Mouse (Mus musculus) mouse embryonic stem cell (cell line): Measurements from ENCODE around the gene Zfp282.
"Not testable (repeated sequence)": the region's sequence is repeated elsewhere in the genome, so short reads cannot be mapped to it uniquely, and the experiment has no call there.

Experiments
- in situ Hi-C, 2 experiments: fragments of 300-500 bp; cut with MboI; formaldehyde crosslinking; loops; 1 replicate in 1 of 2; 3 replicates in 1 of 2; pipeline ENCODE4 v1.14.3; 2019 to 2020; ENCODE audit warnings: low sequenced_read_pairs in 2 of 2, low pct_unique_long_range_greater_than_20kb in 1 of 2, mixed read lengths in 1 of 2; ENCODE audit not compliant: unreplicated experiment in 1 of 2

The Zfp282 gene

DNA sequence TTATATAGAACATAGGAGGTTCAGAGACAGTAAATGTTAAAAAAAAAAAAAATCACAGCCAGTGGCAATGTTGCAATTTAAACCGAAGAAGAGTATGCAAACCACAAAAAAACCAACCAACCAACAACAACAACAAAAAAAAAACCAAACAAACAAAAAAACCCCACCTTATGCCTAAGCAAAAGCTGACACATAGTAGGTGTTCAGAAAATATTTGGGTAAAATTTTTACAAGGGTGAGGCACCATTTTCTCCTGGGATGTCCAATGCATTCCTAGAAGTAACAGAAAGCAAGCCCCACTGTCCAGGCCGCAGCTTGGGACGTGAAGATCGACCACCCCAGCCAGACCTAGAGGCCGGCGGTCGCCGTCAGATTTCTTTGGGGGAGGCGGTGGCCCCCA lies at the start of gene Zfp282:
TSS of gene Zfp282 (plus strand) at position 147 of the 400 bp plus-strand sequence.
- in situ Hi-C loops = no loop called here

DNA sequence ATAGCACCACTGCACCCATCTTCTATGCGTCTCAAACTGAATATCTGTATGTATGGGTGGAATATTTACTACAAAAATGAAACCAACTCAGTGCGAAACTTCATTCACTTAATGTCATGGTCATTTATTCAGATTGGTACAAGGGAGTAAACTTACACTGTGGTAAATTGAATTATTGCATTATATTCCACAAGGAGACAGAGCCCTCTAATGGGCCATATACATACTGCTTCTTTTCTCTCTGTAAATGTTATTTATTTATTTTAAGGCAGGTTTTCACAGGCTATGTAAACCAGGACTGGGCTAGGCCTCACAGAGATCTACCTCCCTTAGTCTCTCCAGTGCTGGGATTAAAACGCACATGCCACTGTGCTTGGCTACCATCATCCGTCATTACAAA lies 49.5 kb upstream of the Zfp282 start:
- in situ Hi-C loops = no loop called here

DNA sequence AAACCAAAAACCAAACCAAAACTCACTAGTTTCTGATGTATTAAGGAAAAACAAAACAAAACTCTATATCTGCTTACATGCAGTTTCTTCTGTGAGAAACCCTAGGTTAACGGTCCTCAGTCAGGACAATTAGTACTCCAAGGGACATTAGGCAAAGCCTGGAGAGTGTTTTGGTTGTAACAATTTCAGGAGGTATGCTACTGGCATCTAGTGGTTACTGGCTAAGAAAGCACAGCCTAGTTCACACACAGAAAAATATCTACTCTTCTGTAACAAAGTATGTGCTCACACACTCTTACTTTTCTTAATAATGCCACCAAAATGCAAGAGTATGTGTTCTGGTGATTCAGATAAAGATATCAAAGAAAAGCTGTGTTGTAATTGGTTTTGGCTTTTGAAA lies 48.1 kb upstream of the Zfp282 start:
- in situ Hi-C loops = no loop called here

DNA sequence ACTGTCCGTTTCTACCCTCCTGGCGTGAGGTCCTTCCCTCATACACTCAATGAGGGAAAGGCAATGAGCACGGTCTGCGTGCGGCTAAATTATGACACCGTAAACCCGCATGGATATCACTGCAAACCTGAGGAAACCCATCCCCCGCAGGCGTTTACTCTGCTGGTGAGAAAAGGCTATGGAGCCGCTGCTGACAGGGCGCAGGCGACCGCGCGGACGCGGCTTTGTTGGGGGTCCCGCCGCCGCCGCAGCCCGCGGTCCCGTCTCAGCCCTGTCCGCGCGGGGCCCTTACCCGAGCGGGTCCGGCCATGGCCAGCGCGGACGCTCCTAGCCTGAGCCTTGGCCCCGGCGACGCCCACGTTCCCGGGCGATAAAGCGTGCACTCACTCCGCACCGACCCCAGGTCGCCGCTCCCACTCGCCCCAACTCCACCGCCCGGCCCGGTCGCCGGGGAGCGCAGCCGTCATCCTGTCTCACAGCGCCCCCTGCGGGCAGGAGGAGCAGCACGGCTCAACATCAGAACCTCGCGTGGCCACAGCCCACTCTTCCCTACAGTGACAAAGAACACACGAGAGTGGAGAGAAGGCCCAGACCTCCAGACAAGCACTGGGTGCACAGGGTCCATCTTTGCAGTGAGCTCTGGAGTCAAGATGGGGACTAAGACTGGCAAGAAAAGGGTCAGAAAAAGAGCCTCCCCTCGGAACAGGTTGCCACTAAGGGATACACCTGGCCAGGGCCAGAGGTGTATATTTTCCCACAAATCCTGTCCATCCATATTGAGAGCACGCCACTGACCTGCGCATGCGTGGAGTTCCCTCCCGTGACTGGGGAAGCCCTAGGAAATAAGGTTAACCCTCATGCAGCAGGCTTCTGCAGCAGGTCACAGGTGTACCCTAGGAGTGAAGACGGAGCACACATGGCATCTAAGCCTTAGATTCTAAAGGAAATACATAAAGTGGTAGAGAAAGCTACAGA lies 46.6 kb upstream of the Zfp282 start, which contains the start of gene Zfp786:
TSS of gene Zfp786 (minus strand) at position 764 of the 975 bp plus-strand sequence.
- in situ Hi-C loops = no loop called here

DNA sequence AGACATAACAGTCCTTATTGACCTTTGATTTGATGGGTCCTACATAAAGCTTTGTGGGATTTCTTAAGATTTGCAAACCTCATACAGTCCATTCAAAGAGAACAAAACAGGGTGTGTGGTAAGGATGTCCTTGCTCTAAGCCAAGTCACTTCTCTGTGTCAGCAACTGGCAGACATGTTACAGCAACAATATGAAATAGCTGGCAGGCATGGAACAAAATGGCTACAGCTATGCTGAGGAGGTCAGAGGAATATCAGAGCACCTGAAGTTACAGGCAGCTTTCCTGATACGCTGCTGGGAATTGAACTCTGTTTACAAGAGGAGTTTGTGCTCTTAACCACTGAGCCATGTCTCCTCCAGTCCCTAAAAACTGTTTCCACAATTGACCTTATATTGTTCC lies 44.8 kb upstream of the Zfp282 start:
- in situ Hi-C loops = no loop called here

DNA sequence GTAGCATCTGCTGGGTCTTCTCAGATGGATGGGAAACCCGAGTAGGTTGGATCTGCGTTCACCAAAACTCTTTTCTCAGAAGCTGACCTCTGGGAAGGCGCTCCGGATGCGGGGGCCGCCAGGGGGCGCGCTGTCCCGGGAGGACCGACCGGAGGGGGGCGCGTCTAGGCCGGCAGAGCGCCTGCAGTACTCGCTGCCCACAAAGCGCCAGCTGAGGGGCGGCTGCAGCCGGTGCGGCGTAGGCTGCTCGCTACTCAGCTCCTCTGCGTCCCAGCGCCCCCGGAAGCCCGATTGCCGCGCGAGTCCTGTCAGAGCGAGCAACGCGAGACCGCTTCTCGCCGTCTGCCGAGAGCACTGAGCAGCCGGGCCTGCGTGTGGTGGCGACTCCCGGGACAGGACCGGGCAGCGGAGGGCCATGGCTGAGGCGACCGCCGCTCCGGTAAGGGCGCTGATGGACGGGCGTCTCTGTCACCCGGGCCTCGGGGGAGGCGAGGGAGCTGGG lies 41.5 kb upstream of the Zfp282 start, which contains the start of gene Zfp398:
TSS of gene Zfp398 (plus strand) at position 180 of the 502 bp plus-strand sequence.
- in situ Hi-C loops = no loop called here

DNA sequence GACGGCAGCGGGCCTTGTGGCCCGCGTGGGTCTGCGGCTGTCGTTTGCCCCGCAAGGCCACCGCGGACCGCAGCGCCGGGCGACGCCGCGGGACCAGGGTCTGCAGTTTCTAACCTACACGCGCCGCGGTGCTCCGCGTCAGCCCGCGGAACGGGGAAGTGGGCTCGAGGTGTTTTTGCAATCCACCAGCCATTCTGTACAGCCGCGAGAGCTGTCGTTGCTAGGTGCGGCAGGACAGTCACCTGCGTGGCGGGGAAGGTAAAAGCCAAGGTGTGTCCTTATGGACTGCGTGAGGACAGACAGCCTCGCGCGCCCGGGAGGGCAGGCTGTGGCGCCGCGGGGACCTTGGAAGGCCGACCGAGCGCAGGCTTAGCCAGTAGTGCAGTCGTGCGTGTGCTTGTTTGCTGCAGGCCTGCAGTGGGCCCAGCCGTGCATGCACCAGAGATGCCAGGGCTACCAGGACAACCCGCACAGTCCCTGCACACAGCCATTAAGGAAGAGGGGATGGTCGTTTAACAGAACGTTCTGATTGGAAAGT lies 41.0 kb upstream of the Zfp282 start:
- in situ Hi-C loops = no loop called here

DNA sequence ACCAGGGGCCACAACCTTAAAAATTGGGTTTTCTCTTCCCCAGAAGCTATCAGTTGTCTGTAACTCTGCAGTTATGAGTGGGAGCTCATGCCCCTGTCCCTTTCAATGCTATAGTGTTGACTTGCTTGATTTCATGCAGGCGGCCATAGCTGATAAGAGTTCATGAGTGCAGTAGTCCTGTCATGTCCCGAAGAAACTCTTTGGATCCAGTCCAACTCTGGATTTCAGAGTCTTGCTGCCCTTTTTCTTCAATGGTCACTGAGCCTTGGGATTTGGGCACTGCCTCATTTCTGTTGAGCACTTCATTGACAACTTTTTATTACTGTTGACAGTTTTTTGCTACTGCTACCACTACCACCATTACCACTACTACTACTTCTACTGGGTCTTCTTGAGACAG lies 39.4 kb upstream of the Zfp282 start:
- in situ Hi-C loops = no loop called here

DNA sequence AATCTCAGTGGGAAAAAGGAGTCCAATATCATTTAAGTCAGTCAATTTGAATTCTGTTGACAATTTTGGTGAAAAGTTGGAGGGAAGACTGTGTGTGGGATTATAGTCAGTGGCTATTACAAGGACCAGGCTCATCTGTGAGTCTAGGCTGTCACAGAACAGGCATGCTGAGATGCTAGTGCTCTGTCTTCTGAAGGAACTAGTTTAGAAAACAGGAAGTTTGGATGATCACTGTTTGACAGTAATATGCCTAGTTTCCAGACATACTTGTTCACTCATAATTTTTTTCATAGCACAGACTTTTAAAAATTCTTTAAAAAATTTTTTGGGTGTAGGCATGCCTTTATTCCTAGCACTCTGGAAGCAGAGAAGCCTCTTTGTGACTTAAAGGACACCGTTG lies 35.9 kb upstream of the Zfp282 start:
- in situ Hi-C loops = no loop called here

DNA sequence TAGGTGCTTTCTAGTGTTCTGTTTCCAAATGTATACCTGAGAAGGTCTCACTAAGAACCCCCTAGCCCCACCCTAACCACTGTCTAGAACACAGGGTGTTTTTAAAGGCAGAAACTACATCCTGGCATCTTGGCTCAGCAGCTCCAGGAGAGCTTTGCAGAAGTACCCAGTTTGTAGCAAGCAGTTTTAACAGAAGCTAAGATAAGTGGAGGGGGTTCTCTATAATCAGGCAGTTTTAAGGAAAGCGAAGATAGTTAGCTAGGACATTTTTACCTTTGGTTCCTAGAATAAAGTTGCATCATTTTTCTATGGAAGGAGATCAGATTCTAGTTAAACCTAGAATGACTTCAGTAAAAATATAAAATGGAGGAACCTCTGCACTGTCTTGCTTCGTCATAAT lies 35.2 kb upstream of the Zfp282 start:
- in situ Hi-C loops = no loop called here

DNA sequence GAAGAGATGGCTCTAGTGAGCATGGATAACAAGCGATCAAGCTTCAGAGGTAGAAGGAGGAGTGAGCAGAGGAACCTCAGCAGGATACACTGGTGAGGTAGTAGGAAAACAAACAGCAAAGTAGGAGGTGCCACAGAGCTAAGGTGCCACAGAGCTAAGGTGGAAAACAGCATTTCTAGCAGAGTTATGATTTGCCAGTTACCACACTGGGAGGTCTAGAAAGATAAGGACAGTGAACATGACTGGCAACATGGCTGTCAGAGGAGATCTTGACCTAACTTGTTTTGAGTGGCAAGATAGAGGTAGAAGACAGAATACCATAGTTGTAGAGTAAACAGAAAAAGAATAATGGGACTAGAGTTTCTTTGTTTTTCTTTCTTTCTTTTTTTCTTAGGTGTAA lies 34.7 kb upstream of the Zfp282 start:
- in situ Hi-C loops = no loop called here

DNA sequence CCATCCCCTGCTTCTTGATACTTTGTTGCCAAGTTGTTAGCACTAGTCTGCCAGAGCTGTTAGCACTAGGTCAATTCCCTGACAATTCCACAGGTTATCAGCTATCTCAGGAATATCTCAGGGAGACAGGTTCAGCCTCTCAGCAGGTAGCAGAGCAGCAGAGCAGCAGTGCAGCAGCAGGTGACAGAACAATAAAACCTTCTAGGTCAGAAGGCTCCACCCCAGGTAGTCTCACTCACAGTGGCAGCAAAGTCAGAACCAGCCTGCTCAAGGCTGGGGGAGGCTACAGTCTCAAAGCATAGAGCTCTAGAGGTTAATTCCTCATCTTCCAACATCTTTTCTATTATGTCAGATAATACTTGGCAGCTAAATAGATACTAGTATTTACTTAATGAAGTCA lies 31.2 kb upstream of the Zfp282 start:
- in situ Hi-C loops = no loop called here

DNA sequence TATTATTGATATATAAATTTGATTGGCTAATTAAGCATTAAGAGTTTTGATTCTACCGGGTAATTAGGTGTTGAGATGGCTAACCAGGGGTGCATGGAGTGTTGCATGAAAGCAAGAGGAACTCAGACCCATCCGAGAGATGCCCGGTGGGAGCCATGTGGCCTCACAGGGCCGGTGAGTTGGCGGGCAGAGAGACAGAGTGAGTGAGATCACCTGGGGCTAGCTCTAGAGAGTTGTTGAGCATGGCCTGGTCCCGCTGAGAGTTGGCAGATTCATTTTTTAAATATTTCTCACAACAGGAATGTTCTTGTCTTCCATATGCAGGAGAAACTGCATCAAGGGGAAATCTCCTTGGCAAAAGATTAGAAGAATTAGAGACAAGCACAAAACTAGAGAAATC lies 19.8 kb upstream of the Zfp282 start:
- in situ Hi-C loops = no loop called here

DNA sequence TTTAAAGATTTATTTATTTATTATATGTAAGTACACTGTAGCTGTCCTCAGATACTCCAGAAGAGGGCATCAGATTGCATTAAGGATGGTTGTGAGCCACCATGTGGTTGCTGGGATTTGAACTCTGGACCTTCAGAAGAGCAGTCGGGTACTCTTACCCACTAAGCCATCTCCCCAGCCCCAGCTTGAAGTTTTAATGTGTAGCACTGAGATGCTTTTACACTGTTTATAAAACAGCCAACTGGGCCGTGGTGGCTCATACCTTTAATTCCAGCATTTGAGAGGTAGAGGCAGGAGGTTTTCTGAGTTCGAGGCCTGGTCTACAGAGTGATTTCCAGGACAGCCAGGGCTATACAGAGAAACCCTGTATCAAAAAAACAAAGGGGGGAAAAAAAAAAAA lies 19.3 kb upstream of the Zfp282 start:
- in situ Hi-C loops = not testable (repeated sequence)

DNA sequence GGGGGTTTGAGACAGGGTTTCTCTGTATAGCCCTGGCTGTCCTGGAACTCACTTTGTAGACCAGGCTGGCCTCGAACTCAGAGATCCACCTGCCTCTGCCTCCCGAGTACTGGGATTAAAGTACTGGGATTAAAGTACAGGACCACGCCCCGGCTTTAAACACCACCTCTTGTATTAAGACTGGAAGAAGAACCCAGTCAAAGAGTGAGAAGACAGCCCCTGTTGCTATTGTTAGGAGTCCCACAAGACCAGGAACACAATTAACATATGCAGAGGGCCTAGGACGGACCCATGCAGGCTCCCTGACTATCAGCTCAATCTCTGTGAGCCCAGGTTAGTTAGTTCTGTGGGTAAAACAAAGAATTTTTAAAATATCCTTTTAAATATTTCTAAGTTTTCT lies 4.7 kb upstream of the Zfp282 start:
- in situ Hi-C loops = no loop called here

DNA sequence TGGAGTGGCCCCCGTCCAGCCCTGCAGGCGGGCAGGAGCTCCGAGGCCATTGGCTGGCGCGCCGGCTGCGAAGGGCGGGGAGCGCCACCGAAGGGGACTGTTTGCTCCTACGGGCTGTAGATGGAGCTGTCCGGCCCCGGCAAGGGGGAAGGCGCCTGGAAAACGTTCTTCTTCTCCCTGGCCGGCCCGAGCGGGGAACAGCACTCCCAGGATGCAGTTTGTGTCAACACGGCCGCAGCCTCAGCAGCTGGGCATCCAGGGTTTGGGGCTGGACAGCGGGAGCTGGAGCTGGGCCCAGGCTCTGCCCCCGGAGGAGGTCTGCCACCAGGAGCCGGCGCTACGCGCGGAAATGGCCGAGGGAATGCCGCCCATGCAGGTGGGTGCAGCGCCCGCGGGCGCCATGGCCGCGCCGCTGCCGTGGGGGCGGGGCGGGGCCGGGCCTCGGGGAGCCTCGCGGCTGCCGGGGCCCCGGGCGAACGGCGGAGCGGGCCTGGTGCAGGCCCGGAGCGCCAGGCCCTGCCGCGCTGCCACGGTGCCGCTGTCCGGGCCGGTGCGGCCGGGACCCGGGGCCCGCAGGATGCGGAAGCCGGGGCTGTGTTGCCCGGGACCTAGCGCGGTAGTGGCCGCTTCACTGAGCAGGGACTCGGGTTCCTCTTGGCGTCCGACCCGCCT lies 593 bp downstream of the Zfp282 start:
- in situ Hi-C loops = no loop called here

DNA sequence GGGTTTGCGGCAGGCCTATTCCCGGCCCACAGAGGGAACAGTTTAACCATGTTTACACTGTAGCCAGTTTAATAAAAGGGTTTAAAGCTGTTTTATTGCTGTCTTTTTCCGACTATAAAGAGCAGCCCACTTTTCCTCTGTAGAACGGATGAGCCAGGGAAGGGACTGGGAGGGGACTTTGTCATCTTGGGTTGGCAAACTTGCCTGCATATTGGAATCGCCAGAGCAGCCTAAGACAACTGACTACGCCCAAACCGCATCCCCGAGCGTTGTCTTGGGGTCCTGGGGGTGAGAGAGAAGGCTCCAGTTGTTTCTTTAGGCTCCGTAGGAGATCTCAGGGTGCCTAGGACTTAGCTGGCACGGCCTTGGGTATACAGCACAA lies 1.1 kb downstream of the Zfp282 start:
- in situ Hi-C loops = no loop called here

DNA sequence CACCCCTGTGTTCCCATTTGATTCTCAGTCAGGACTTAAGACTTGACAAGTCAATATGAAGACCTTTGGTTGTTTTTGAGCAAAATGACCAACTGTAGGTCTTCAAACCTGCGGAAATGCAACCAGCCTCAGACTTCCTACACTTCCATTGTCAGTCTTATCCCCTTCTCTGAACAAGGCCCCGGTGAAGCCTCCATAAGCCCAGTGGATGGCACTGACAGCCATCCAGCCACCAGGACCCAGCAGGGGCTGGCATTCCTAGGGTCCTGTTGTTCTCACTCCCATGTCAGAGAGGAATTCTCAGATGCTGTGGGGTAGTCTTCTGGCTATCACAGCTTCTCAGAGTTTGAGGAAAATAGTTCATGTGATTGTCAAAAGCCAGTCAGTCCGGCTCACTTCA lies 1.6 kb downstream of the Zfp282 start:
- in situ Hi-C loops = no loop called here

DNA sequence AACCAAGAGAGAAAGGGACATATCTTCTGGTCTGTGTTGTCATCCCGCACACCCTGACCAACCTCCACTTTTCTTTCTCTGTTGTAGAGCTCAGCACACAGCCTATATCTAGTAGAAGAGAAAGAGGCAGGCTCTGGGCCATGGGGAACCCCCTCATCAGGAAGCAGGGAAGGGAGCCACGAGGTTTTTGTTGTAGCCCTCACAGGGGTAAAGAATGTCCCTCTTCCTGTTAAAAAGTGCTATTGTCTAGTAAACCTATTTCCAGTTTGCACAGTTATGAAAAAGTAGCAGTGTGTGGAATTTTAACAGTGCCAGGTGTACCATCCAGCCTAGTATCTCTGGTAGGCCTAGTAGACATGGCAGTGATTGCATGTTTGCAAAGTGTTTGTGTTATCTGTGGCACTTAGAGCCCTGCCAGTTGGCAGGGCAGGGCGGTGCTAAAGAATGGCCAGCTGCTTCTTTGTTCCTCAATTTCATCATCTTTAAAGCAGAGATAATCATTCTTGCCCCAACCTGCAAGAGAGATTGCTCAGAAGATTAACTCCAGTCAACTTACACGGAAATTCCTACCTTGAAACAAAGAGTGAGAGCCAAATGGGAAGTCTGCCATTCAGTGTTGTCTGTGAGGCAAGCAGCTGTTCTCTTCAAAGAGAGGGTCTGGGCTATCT lies 2.2 kb downstream of the Zfp282 start:
- in situ Hi-C loops = no loop called here
